8 mouse cellular contexts compared by ENCODE assay signal in the genomic region with DNA sequence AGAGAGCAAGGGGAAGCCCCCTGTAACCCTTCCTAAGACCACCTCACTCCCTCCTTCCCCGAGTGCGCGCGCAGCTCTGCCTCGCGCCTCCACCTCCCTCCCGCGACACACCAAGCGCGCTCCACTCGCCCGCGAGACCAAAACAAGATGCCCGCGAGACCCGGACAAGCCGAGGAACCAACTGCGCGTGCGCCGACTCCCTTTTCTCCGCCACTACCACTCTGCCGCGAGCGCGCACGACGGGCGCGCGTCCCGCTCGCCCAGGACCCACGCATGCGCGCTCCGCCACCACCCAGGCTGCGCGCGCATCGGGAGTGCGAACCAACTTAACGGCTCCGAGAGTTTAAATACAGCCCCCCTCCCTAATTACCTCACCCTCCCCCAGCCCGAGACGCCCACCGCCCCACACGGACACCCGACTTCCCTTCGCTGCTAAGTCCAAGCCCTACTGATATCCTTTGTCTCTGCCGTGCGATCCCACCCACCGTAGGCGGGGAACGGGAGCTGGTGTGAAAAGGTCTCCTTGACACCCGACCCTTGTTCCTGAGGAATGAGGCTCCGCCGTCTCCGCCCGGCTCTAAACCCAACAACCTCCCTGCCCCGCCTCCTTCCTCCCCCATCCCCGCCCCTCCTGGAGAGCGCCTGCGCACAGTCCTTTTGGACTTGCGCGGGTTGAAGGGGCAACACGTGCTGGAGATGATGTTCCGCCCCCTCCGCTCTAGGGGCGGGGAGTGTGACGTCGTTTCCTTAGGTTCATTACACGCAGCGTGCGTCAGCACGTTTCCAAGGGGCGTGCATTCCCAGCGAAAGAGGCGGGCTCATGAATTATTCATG. TPM values are rescaled to one million over a fixed set of nuclear protein-coding genes. Genes with fewer than 3 reads are reported as not detected.
DNase-seq lines count a peak whose midpoint lies in the region; ATAC-seq and TF ChIP-seq lines count a peak whose summit lies in the region.

No protein-coding gene starts in this region.

- H3K36me3 ChIP-seq in embryonic facial prominence, embryonic 14.5 days (ENCODE audit: control insufficient read depth, insufficient read depth, low read length): peaks cover 34% of the 10 kb centered on the region
- H3K36me3 ChIP-seq in heart, adult 2 months (ENCODE audit: control insufficient read depth, insufficient read depth, low read length): peaks cover 11% of the 10 kb centered on the region
- H3K36me3 ChIP-seq in limb, embryonic 13.5 days: peaks cover 36% of the 10 kb centered on the region
- H3K36me3 ChIP-seq in midbrain, embryonic 16.5 days (ENCODE audit: control insufficient read depth, insufficient read depth, low read length): peaks cover 17% of the 10 kb centered on the region

- peaks cover 28% of the 10 kb centered on the region for H3K4me1 ChIP-seq in embryonic facial prominence, embryonic 14.5 days (ENCODE audit: control insufficient read depth, insufficient read depth, low read length)
- H3K4me1 ChIP-seq in heart, adult 2 months (ENCODE audit: control insufficient read depth, insufficient read depth, low read length): peaks cover 19% of the 10 kb centered on the region
- peaks cover 32% of the 10 kb centered on the region for H3K4me1 ChIP-seq in limb, embryonic 13.5 days
- H3K4me1 ChIP-seq in midbrain, embryonic 16.5 days (ENCODE audit: control insufficient read depth, insufficient read depth, low read length): peaks cover 40% of the 10 kb centered on the region

- TF ChIP-seq CTCF in heart, adult 2 months (IDR thresholded peaks at IDR 0.05): no peak

- peak; percentile 99 for TF ChIP-seq POLR2A in heart, adult 2 months (IDR thresholded peaks at IDR 0.05; ENCODE audit: insufficient read depth, low read depth, low read length)

- H3K27me3 ChIP-seq in embryonic facial prominence, embryonic 14.5 days (replicated peaks; ENCODE audit: control insufficient read depth, insufficient read depth, low read length): no peaks in the 10 kb centered on the region
- no peaks in the 10 kb centered on the region for H3K27me3 ChIP-seq in heart, adult 2 months (ENCODE audit: control insufficient read depth, insufficient read depth, low read length)
- H3K27me3 ChIP-seq in limb, embryonic 13.5 days: no peaks in the 10 kb centered on the region
- H3K27me3 ChIP-seq in midbrain, embryonic 16.5 days (ENCODE audit: control insufficient read depth, insufficient read depth, low read depth, low read length): no peaks in the 10 kb centered on the region

- H3K4me2 ChIP-seq in embryonic facial prominence, embryonic 14.5 days (ENCODE audit: low read depth, low read length): peak overlapping the region; percentile 78
- peak overlapping the region; percentile 92 for H3K4me2 ChIP-seq in limb, embryonic 13.5 days (replicated peaks)
- peak overlapping the region; percentile 90 for H3K4me2 ChIP-seq in midbrain, embryonic 16.5 days (ENCODE audit: low read length)

- peak; percentile 93 for ATAC-seq in embryonic facial prominence, embryonic 14.5 days (ENCODE audit: low read depth)
- peak; percentile 90 for ATAC-seq in limb, embryonic 13.5 days (ENCODE audit: low FRiP score, low read depth)
- ATAC-seq in midbrain, embryonic 16.5 days: peak; percentile 86

- H3K9ac ChIP-seq in embryonic facial prominence, embryonic 14.5 days (ENCODE audit: low read depth, low read length): peak overlapping the region; percentile 85
- peak overlapping the region; percentile 82 for H3K9ac ChIP-seq in heart, adult 2 months (ENCODE audit: low read depth, low read length)
- peak overlapping the region; percentile 98 for H3K9ac ChIP-seq in limb, embryonic 13.5 days
- H3K9ac ChIP-seq in midbrain, embryonic 16.5 days (ENCODE audit: low read depth, low read length): peak overlapping the region; percentile 91

- H3K4me3 ChIP-seq in embryonic facial prominence, embryonic 14.5 days (ENCODE audit: low read depth, low read length): peak overlapping the region; percentile 61
- H3K4me3 ChIP-seq in heart, adult 2 months: peak overlapping the region; percentile 64
- H3K4me3 ChIP-seq in limb, embryonic 13.5 days: peak overlapping the region; percentile 85
- H3K4me3 ChIP-seq in midbrain, embryonic 16.5 days (ENCODE audit: low read depth, low read length): peak overlapping the region; percentile 79

- DNase-seq in 3T3-L1 (ENCODE audit: low read depth, low spot score): peak; percentile 100
- peak; percentile 97 to 98 for DNase-seq in adrenal gland, postnatal 4 days (ENCODE audit: low spot score in 2 of 2)
- peak; percentile 100 for DNase-seq in embryonic facial prominence, embryonic 14.5 days (ENCODE audit: low spot score)
- peak; percentile 98 to 99 for DNase-seq in heart, adult 2 months
- peak; percentile 99 for DNase-seq in kidney, adult 8-10 months
- peak; percentile 95 to 99 for DNase-seq in spleen, postnatal 10 days (ENCODE audit: low spot score in 2 of 2)

- TF ChIP-seq EP300 in heart, adult 2 months (IDR thresholded peaks at IDR 0.05; ENCODE audit: insufficient read depth, low read depth, low read length): peak; percentile 75; the same call in 1 of the 2 replicates

- WGBS in embryonic facial prominence, embryonic 14.5 days: 0% methylated on average over 56 of the region's 79 CpGs
- WGBS in heart, adult 2 months: under 1% methylated on average over 79 of the region's 79 CpGs
- under 1% methylated on average over 79 of the region's 79 CpGs for WGBS in limb, embryonic 13.5 days
- WGBS in midbrain, embryonic 16.5 days: under 1% methylated on average over 79 of the region's 79 CpGs

- H3K27ac ChIP-seq in embryonic facial prominence, embryonic 14.5 days (replicated peaks; ENCODE audit: low read depth, low read length): peak overlapping the region; percentile 99
- peak overlapping the region; percentile 97 for H3K27ac ChIP-seq in heart, adult 2 months
- H3K27ac ChIP-seq in limb, embryonic 13.5 days: peak overlapping the region; percentile 98
- peak overlapping the region; percentile 96 for H3K27ac ChIP-seq in midbrain, embryonic 16.5 days (ENCODE audit: low read length)

- H3K79me2 ChIP-seq in heart, adult 2 months (replicated peaks; ENCODE audit: control insufficient read depth, insufficient read depth, low read length): peaks cover 4% of the 10 kb centered on the region; the same call in 1 of the 2 replicates

- intact Hi-C loops in heart, adult 2 months (cut with DNase I): loop anchor here (2.0 to 10.0 kb wide), 4 partner anchors 254 to 802 kb away; partner anchors contain the start of genes Epo, Gnb2, Plod3 and Pop7

- H3K9me3 ChIP-seq in embryonic facial prominence, embryonic 14.5 days (ENCODE audit: control insufficient read depth, low read length): no peaks in the 10 kb centered on the region
- H3K9me3 ChIP-seq in limb, embryonic 13.5 days: no peaks in the 10 kb centered on the region
- H3K9me3 ChIP-seq in midbrain, embryonic 16.5 days (replicated peaks; ENCODE audit: control insufficient read depth, low read length, poor library complexity, severe bottlenecking): no peaks in the 10 kb centered on the region

RNA-seq across cellular contexts. Expression of gene Mepce, which starts 1.1 kb away (rescaled TPM):
- 10 to 100 TPM; 58.4 to 67.5 TPM for total RNA-seq in adrenal gland, postnatal 4 days (2021)
- polyA plus RNA-seq in embryonic facial prominence, embryonic 14.5 days (2014; fragmentation: Nextera tagmentation; extraction: Ambion mirVana): 12.2 and 15.2 TPM in 2 replicates
- 10 to 100 TPM; 21.3 to 26.0 TPM for total RNA-seq in heart, adult 2 months (2021)
- 24.1 and 31.5 TPM in 2 replicates for polyA plus RNA-seq in heart, adult 2 months (2012; rRNA removed)
- polyA plus RNA-seq in limb, embryonic 13.5 days (2015; fragmentation: Nextera tagmentation; extraction: Ambion mirVana): 11.7 and 11.8 TPM in 2 replicates
- polyA plus RNA-seq in midbrain, embryonic 16.5 days (2015; fragmentation: Nextera tagmentation; extraction: Ambion mirVana): 10.4 and 11.6 TPM in 2 replicates

RNA-seq across cellular contexts. Expression of gene Zcwpw1, which starts 1.3 kb away (rescaled TPM):
- 1 to 10 TPM; 8.9 to 9.3 TPM for total RNA-seq in adrenal gland, postnatal 4 days (2021)
- 16.5 and 18.8 TPM in 2 replicates for polyA plus RNA-seq in embryonic facial prominence, embryonic 14.5 days (2014; fragmentation: Nextera tagmentation; extraction: Ambion mirVana)
- under 1 TPM; 0.44 to 0.52 TPM for total RNA-seq in heart, adult 2 months (2021)
- polyA plus RNA-seq in heart, adult 2 months (2012; rRNA removed): 0.39 and 0.50 TPM in 2 replicates
- 35.3 and 36.0 TPM in 2 replicates for polyA plus RNA-seq in limb, embryonic 13.5 days (2015; fragmentation: Nextera tagmentation; extraction: Ambion mirVana)
- 11.6 and 13.1 TPM in 2 replicates for polyA plus RNA-seq in midbrain, embryonic 16.5 days (2015; fragmentation: Nextera tagmentation; extraction: Ambion mirVana)

RNA-seq across cellular contexts. Expression of gene Ppp1r35, which starts 7.7 kb away (rescaled TPM):
- total RNA-seq in adrenal gland, postnatal 4 days (2021): 10 to 100 TPM; 29.9 to 40.3 TPM
- 31.3 and 39.5 TPM in 2 replicates for polyA plus RNA-seq in embryonic facial prominence, embryonic 14.5 days (2014; fragmentation: Nextera tagmentation; extraction: Ambion mirVana)
- total RNA-seq in heart, adult 2 months (2021): 10 to 100 TPM in 1 of 2 experiments, 1 to 10 TPM in 1; 7.4 to 10.8 TPM
- 6.8 and 12.0 TPM in 2 replicates for polyA plus RNA-seq in heart, adult 2 months (2012; rRNA removed)
- 26.5 and 27.2 TPM in 2 replicates for polyA plus RNA-seq in limb, embryonic 13.5 days (2015; fragmentation: Nextera tagmentation; extraction: Ambion mirVana)
- polyA plus RNA-seq in midbrain, embryonic 16.5 days (2015; fragmentation: Nextera tagmentation; extraction: Ambion mirVana): 33.5 and 36.6 TPM in 2 replicates

RNA-seq across cellular contexts. Expression of gene Tsc22d4, which starts 40.8 kb away (rescaled TPM):
- 100 to 1,000 TPM; 138 to 140 TPM for total RNA-seq in adrenal gland, postnatal 4 days (2021)
- polyA plus RNA-seq in embryonic facial prominence, embryonic 14.5 days (2014; fragmentation: Nextera tagmentation; extraction: Ambion mirVana): 134 and 141 TPM in 2 replicates
- total RNA-seq in heart, adult 2 months (2021): 100 to 1,000 TPM; 254 to 258 TPM
- polyA plus RNA-seq in heart, adult 2 months (2012; rRNA removed): 223 and 251 TPM in 2 replicates
- polyA plus RNA-seq in limb, embryonic 13.5 days (2015; fragmentation: Nextera tagmentation; extraction: Ambion mirVana): 128 and 134 TPM in 2 replicates
- 55.4 and 74.1 TPM in 2 replicates for polyA plus RNA-seq in midbrain, embryonic 16.5 days (2015; fragmentation: Nextera tagmentation; extraction: Ambion mirVana)

RNA-seq across cellular contexts. Expression of gene Nyap1, which starts 44.9 kb away (rescaled TPM):
- total RNA-seq in adrenal gland, postnatal 4 days (2021): 10 to 100 TPM; 10.9 to 11.6 TPM
- 1.5 TPM in 2 replicates for polyA plus RNA-seq in embryonic facial prominence, embryonic 14.5 days (2014; fragmentation: Nextera tagmentation; extraction: Ambion mirVana)
- 1 to 10 TPM in 1 of 2 experiments, under 1 TPM in 1; 0.94 to 1.2 TPM for total RNA-seq in heart, adult 2 months (2021)
- 1.6 and 1.7 TPM in 2 replicates for polyA plus RNA-seq in heart, adult 2 months (2012; rRNA removed)
- polyA plus RNA-seq in limb, embryonic 13.5 days (2015; fragmentation: Nextera tagmentation; extraction: Ambion mirVana): 2.9 and 4.0 TPM in 2 replicates
- polyA plus RNA-seq in midbrain, embryonic 16.5 days (2015; fragmentation: Nextera tagmentation; extraction: Ambion mirVana): 67.2 and 67.5 TPM in 2 replicates

Comparison
In these comparisons a context has a peak if more than half of its experiments do, and no peak if none do; other contexts are left out.
1. Peak in every context shown above with its lines: DNase-seq, ATAC-seq, H3K4me3 ChIP-seq and H3K27ac ChIP-seq.